Mouse (Mus musculus) common myeloid progenitor, adult 5-6 weeks (primary cell): ENCODE results near the gene Gm17324. TPM values are rescaled to one million over a fixed set of nuclear protein-coding genes. Genes with fewer than 3 reads are reported as not detected.
A peak's percentile ranks its signal among the peaks of the same experiment; 100 is the strongest.

ENCODE experiments used
- ATAC-seq: replicated peaks from 2 replicates; pipeline ENCODE4 v1.8.0; 2016; ENCODE audit warnings: low read depth, mild to moderate bottlenecking, moderate TSS enrichment, inconsistent platforms; ENCODE audit not compliant: poor library complexity, severe bottlenecking
- total RNA-seq: library from RNA; stranded (forward); fragments of 200-1000, 187-1606 nt; gene quantifications from 2 replicates; pipeline ENCODE4 v1.2.3, GENCODE M21; 2017

Gene Gm17324
- total RNA-seq, 1 experiment from 2014 or later = 0.41 TPM

GRCm38 (mm10) chr9:78473588-78473987, 25.0 kb upstream of the Gm17324 start:
- ATAC-seq = 0 out of 2 replicates have a peak, but pooled peaks have one; percentile 2

- ATAC-seq = no peak
Measured at GRCm38 (mm10) chr9:78465725-78466124, 17.1 kb upstream of the Gm17324 start.

GRCm38 (mm10) chr9:78463337-78463736, 14.8 kb upstream of the Gm17324 start:
- ATAC-seq = peak; percentile 63; the same call in 1 of the 2 replicates

GRCm38 (mm10) chr9:78457026-78457425, 8.4 kb upstream of the Gm17324 start:
- no peak for ATAC-seq

GRCm38 (mm10) chr9:78451382-78451781, 2.8 kb upstream of the Gm17324 start:
- ATAC-seq = peak; percentile 81

GRCm38 (mm10) chr9:78450404-78450803, 1.8 kb upstream of the Gm17324 start:
- ATAC-seq = no peak

- no peak for ATAC-seq
Measured at GRCm38 (mm10) chr9:78447606-78447972, 997 bp downstream of the Gm17324 start.

- ATAC-seq = peak; percentile 83
Measured at GRCm38 (mm10) chr9:78442579-78443392, 5.8 kb downstream of the Gm17324 start, which contains the start of gene Cgas. Gene Cgas, minus strand, starts transcription at chr9:78443237.

- ATAC-seq = no peak
Measured at GRCm38 (mm10) chr9:78442237-78442578, 6.4 kb downstream of the Gm17324 start.

GRCm38 (mm10) chr9:78439426-78439825, 9.2 kb downstream of the Gm17324 start:
- no peak for ATAC-seq

GRCm38 (mm10) chr9:78432471-78432870, 16.1 kb downstream of the Gm17324 start:
- no peak for ATAC-seq

- ATAC-seq = no peak
Measured at GRCm38 (mm10) chr9:78430486-78430885, 18.1 kb downstream of the Gm17324 start.

GRCm38 (mm10) chr9:78429551-78429950, 19.0 kb downstream of the Gm17324 start:
- no peak for ATAC-seq

GRCm38 (mm10) chr9:78428870-78429432, 19.6 kb downstream of the Gm17324 start:
- ATAC-seq = no peak

GRCm38 (mm10) chr9:78428185-78428584, 20.4 kb downstream of the Gm17324 start:
- ATAC-seq = peak; percentile 88

- peak; percentile 27; the same call in 1 of the 2 replicates for ATAC-seq
Measured at GRCm38 (mm10) chr9:78427362-78427781, 21.2 kb downstream of the Gm17324 start.

- no peak for ATAC-seq
Measured at GRCm38 (mm10) chr9:78401596-78401995, 47.0 kb downstream of the Gm17324 start.

- ATAC-seq = no peak
Measured at GRCm38 (mm10) chr9:78400570-78400969, 48.0 kb downstream of the Gm17324 start.
